Mouse (Mus musculus) telencephalon, adult 2 months (tissue): ENCODE data around the gene Ttc30a2.

Experiments used
- DNase-seq: peaks from one replicate; pipeline ENCODE4 v3.0.0-alpha.2; 2011; ENCODE audit warnings: low read depth, low spot score

Ttc30a2 gene

GRCm38 (mm10) chr2:75929786-75930444 is 48.1 kb downstream of the Ttc30a2 start:
- DNase-seq, result no peak

DNA sequence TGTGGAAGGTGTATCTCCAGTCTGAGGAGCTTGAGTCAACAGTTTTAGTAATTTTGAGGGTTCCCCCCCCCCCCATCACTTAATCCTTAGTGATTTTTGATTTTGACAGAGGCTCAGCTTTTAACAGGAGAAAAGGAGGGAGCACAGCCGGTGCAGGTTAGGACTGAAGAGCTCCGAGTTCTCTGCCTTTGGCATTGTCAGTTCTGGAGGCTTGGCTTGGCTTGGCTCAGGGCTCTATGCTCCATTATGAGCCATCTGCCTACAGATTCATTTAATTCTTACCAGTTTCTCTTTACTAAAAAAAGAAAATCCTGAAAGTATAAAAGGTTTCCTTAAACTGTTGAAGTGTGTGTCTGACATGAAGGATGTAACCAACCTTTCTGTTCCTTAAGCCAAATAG is 48.8 kb downstream of the Ttc30a2 start:
- DNase-seq, result no peak

GRCm38 (mm10) chr2:75928011-75928410 is 50.0 kb downstream of the Ttc30a2 start:
- no peak for DNase-seq

- DNase-seq, result no peak
Observed at GRCm38 (mm10) chr2:75926061-75926460, 51.9 kb downstream of the Ttc30a2 start.
